Mouse (Mus musculus) liver, embryonic 15.5 days (tissue): Measurements from ENCODE around the gene Tsacc. TPM values are rescaled to one million over a fixed set of nuclear protein-coding genes. Genes with fewer than 3 reads are reported as not detected.
"Not testable (repeated sequence)": the region's sequence is repeated elsewhere in the genome, so short reads cannot be mapped to it uniquely, and the experiment has no call there.

Experiments used
- ATAC-seq: fragments of 200-750 bp; cut with Nextera tagmentation; 2 replicates; pipeline ENCODE4 v1.8.0; 2017; ENCODE audit warnings: moderate number of reproducible peaks, mild to moderate bottlenecking, moderate library complexity; ENCODE audit not compliant: insufficient read depth
- H3K27ac ChIP-seq: fragments of 300-500 bp; sonication (generic); replicated peaks from 2 replicates; pipeline ENCODE4 v1.5.1; 2015; ENCODE audit warnings: mild to moderate bottlenecking, inconsistent platforms
- H3K27me3 ChIP-seq: fragments of 300-500 bp; sonication (generic); 2 replicates; pipeline ENCODE4 v1.6.1; 2015; ENCODE audit warnings: mild to moderate bottlenecking, inconsistent platforms
- H3K36me3 ChIP-seq: fragments of 300-500 bp; sonication (generic); replicated peaks from 2 replicates; pipeline ENCODE4 v1.6.1; 2015; ENCODE audit warnings: moderate library complexity, mild to moderate bottlenecking, inconsistent platforms
- H3K4me1 ChIP-seq: fragments of 300-500 bp; sonication (generic); replicated peaks from 2 replicates; pipeline ENCODE4 v1.6.1; 2015; ENCODE audit warnings: inconsistent platforms
- H3K4me2 ChIP-seq: fragments of 300-500 bp; sonication (generic); 2 replicates; pipeline ENCODE4 v1.6.1; 2015; ENCODE audit warnings: moderate library complexity, mild to moderate bottlenecking, inconsistent platforms
- H3K4me3 ChIP-seq: fragments of 300-500 bp; sonication (generic); replicated peaks from 2 replicates; pipeline ENCODE4 v1.5.1; 2015; ENCODE audit warnings: mild to moderate bottlenecking, inconsistent platforms
- H3K9ac ChIP-seq: fragments of 300-500 bp; sonication (generic); 2 replicates; pipeline ENCODE4 v1.6.1; 2015; ENCODE audit warnings: moderate library complexity, mild to moderate bottlenecking, inconsistent platforms
- H3K9me3 ChIP-seq: fragments of 300-500 bp; sonication (generic); replicated peaks from 2 replicates; pipeline ENCODE4 v1.6.1; 2016; ENCODE audit warnings: inconsistent platforms
- WGBS: fragments of 180-500 bp; shearing (Covaris S2); methylation state at CpG from one replicate; pipeline ENCODE4 v1.1.7; 2015; ENCODE audit warnings: mixed read lengths; ENCODE audit not compliant: insufficient replicate concordance; 5-methylcytosine and 5-hydroxymethylcytosine counted together
- polyA plus RNA-seq: library from polyadenylated mRNA; unstranded; fragments of >200 nt; fragmentation: Nextera tagmentation; extraction: Ambion mirVana; gene quantifications from 2 replicates; pipeline ENCODE4 v1.2.1, GENCODE M21; 2015

Tsacc gene
- polyA plus RNA-seq, 1 experiment from 2014 or later: 4.8 TPM

GRCm38 (mm10) chr3:88281141-88281916 lies 15.5 kb downstream of the Tsacc start:
- not testable (repeated sequence) for H3K4me2 ChIP-seq, H3K9me3 ChIP-seq, H3K9ac ChIP-seq, H3K4me3 ChIP-seq, H3K4me1 ChIP-seq, ATAC-seq, H3K36me3 ChIP-seq, H3K27me3 ChIP-seq, H3K27ac ChIP-seq
- WGBS: 60% methylated on average over 11 of the region's 11 CpGs

- Histone ChIP-seq H3K4me1 (no peaks in the 10 kb centered on the region), H3K9me3 (no peaks in the 10 kb centered on the region), H3K9ac (no peak overlapping the region), H3K27me3 (no peaks in the 10 kb centered on the region), H3K4me3 (no peak overlapping the region), H3K36me3 (no peaks in the 10 kb centered on the region), H3K4me2 (no peak overlapping the region), H3K27ac (no peak overlapping the region)
- no peak for ATAC-seq
- WGBS: 58% methylated on average over 2 of the region's 2 CpGs
Observed at GRCm38 (mm10) chr3:88280035-88280434, 16.8 kb downstream of the Tsacc start.

- H3K36me3 ChIP-seq: no peaks in the 10 kb centered on the region
- H3K27ac ChIP-seq: no peak overlapping the region
- H3K4me1 ChIP-seq: no peaks in the 10 kb centered on the region
- 39% methylated on average over 7 of the region's 7 CpGs for WGBS
- H3K27me3 ChIP-seq: no peaks in the 10 kb centered on the region
- H3K9ac ChIP-seq: no peak overlapping the region
- H3K4me2 ChIP-seq: no peak overlapping the region
- no peaks in the 10 kb centered on the region for H3K9me3 ChIP-seq
- ATAC-seq: no peak
- no peak overlapping the region for H3K4me3 ChIP-seq
Observed at GRCm38 (mm10) chr3:88276529-88277143, 20.2 kb downstream of the Tsacc start.

GRCm38 (mm10) chr3:88276121-88276520 lies 20.7 kb downstream of the Tsacc start:
- H3K36me3 ChIP-seq: no peaks in the 10 kb centered on the region
- ATAC-seq: no peak
- no peaks in the 10 kb centered on the region for H3K27me3 ChIP-seq
- H3K4me3 ChIP-seq: no peak overlapping the region
- no peak overlapping the region for H3K4me2 ChIP-seq
- no peak overlapping the region for H3K9ac ChIP-seq
- H3K9me3 ChIP-seq: no peaks in the 10 kb centered on the region
- H3K4me1 ChIP-seq: no peaks in the 10 kb centered on the region
- H3K27ac ChIP-seq: no peak overlapping the region
- WGBS: 46% methylated on average over 2 of the region's 2 CpGs

GRCm38 (mm10) chr3:88274002-88274401 lies 22.8 kb downstream of the Tsacc start:
- Histone ChIP-seq H3K4me3 (no peak overlapping the region), H3K27me3 (no peaks in the 10 kb centered on the region), H3K27ac (no peak overlapping the region), H3K9ac (no peak overlapping the region), H3K4me1 (no peaks in the 10 kb centered on the region), H3K36me3 (no peaks in the 10 kb centered on the region), H3K4me2 (no peak overlapping the region), H3K9me3 (no peaks in the 10 kb centered on the region)
- ATAC-seq: no peak
- 79% methylated on average over 4 of the region's 4 CpGs for whole genome bisulfite sequencing

- 69% methylated on average over 3 of the region's 3 CpGs for WGBS
- Histone ChIP-seq H3K36me3 (no peaks in the 10 kb centered on the region), H3K27ac (no peak overlapping the region), H3K9ac (no peak overlapping the region), H3K9me3 (no peaks in the 10 kb centered on the region), H3K27me3 (no peaks in the 10 kb centered on the region), H3K4me1 (no peaks in the 10 kb centered on the region), H3K4me2 (no peak overlapping the region), H3K4me3 (no peak overlapping the region)
- no peak for ATAC-seq
Observed at GRCm38 (mm10) chr3:88271859-88272258, 24.9 kb downstream of the Tsacc start.

GRCm38 (mm10) chr3:88271298-88271697 lies 25.5 kb downstream of the Tsacc start:
- H3K4me3 ChIP-seq, H3K27ac ChIP-seq, H3K36me3 ChIP-seq, H3K9me3 ChIP-seq, H3K27me3 ChIP-seq, H3K4me2 ChIP-seq, H3K4me1 ChIP-seq, H3K9ac ChIP-seq, ATAC-seq: not testable (repeated sequence)
- 46% methylated on average over 2 of the region's 2 CpGs for WGBS

GRCm38 (mm10) chr3:88268991-88269390 lies 27.8 kb downstream of the Tsacc start:
- no peak overlapping the region for H3K27ac ChIP-seq
- no peak overlapping the region for H3K4me2 ChIP-seq
- H3K36me3 ChIP-seq: no peaks in the 10 kb centered on the region
- no peaks in the 10 kb centered on the region for H3K9me3 ChIP-seq
- no peak overlapping the region for H3K4me3 ChIP-seq
- no peak overlapping the region for H3K9ac ChIP-seq
- no peaks in the 10 kb centered on the region for H3K4me1 ChIP-seq
- WGBS: 73% methylated on average over 5 of the region's 5 CpGs
- H3K27me3 ChIP-seq: no peaks in the 10 kb centered on the region
- ATAC-seq: no peak

- not testable (repeated sequence) for ATAC-seq, H3K9me3 ChIP-seq, H3K27ac ChIP-seq, H3K27me3 ChIP-seq, H3K9ac ChIP-seq, H3K4me3 ChIP-seq, H3K4me2 ChIP-seq, H3K36me3 ChIP-seq, H3K4me1 ChIP-seq
- 26% methylated on average over 6 of the region's 6 CpGs for WGBS
Observed at GRCm38 (mm10) chr3:88268014-88268413, 28.8 kb downstream of the Tsacc start.

- peaks cover 8% of the 10 kb centered on the region; the same call in 1 of the 2 replicates for H3K27me3 ChIP-seq
- H3K36me3 ChIP-seq: no peaks in the 10 kb centered on the region
- WGBS: 55% methylated on average over 3 of the region's 3 CpGs
- H3K4me3 ChIP-seq: no peak overlapping the region
- H3K9ac ChIP-seq: no peak overlapping the region
- no peak overlapping the region for H3K4me2 ChIP-seq
- ATAC-seq: no peak
- no peak overlapping the region for H3K27ac ChIP-seq
- no peaks in the 10 kb centered on the region for H3K9me3 ChIP-seq
- no peaks in the 10 kb centered on the region for H3K4me1 ChIP-seq
Observed at GRCm38 (mm10) chr3:88262346-88262745, 34.5 kb downstream of the Tsacc start.

GRCm38 (mm10) chr3:88256382-88256781 lies 40.4 kb downstream of the Tsacc start:
- no peak for ATAC-seq
- no peak overlapping the region for H3K27ac ChIP-seq
- no peaks in the 10 kb centered on the region for H3K9me3 ChIP-seq
- peaks cover 55% of the 10 kb centered on the region for H3K27me3 ChIP-seq
- H3K9ac ChIP-seq: no peak overlapping the region
- no peak overlapping the region for H3K4me2 ChIP-seq
- peaks cover 23% of the 10 kb centered on the region for H3K4me1 ChIP-seq
- H3K36me3 ChIP-seq: no peaks in the 10 kb centered on the region
- 30% methylated on average over 7 of the region's 7 CpGs for WGBS
- H3K4me3 ChIP-seq: no peak overlapping the region
